Mouse (Mus musculus) gastrocnemius, adult 8-10 months (tissue): ENCODE data around the gene Rasal3. TPM values are rescaled to one million over a fixed set of nuclear protein-coding genes. Genes with fewer than 3 reads are reported as not detected.

ENCODE experiments used
- DNase-seq, 2 experiments: peaks; one replicate each; pipeline ENCODE4 v3.0.0; 2022; ENCODE audit warnings: low spot score in 2 of 2
- total RNA-seq, 4 experiments: library from RNA; stranded (reverse); gene quantifications; 2 replicates each; pipeline ENCODE4 v1.2.4; 2022

Gene Rasal3
- not detected for total RNA-seq

DNA sequence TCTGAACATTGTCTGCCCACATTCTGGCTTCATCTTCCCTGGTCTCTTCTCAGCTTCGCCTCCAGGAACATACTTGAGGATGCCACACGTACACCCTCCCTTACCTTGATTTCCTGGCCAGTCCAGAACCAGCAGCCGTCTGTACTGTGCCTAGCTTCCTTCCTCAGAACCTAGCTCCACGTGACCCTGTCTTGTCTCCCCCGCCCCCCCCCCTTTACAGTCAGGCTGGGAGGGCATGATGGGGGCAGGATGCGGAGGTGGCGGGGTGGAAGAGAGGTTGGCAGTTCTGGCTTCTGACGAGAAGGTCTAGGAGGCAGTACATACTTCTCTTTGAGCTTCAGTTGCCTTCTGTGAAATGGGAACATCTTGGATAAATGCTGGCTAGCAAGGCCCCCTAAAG lies at the start of gene Rasal3:
Gene Rasal3 (minus strand): TSS at position 167 of the 400 bp plus-strand sequence.
- DNase-seq, result no peak

DNA sequence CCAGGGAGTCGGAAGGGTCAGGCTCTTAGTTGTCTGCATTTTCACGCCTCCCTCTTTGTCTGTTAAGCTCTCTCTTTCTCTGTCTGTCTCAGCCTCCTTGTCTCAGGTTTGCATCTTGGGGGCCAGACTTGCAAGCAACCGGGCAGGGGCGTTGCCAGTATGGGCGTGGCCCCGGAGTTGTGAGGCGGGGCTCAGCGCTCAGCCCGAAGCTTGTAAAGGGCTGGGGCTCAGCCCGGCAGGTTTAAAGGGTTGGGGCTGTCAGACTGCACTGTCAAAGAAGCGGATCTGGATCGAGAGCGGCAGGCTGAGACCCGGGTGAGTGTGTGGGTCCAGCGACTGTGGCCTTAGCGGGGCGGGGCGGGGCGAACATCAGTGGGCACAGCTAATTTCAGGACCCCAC lies 49.1 kb upstream of the Rasal3 start, which contains the start of gene Cyp4f39:
Gene Cyp4f39 (plus strand): TSS at position 242 of the 400 bp plus-strand sequence.
- peak in 1 of 2 experiments; percentile 8 for DNase-seq

DNA sequence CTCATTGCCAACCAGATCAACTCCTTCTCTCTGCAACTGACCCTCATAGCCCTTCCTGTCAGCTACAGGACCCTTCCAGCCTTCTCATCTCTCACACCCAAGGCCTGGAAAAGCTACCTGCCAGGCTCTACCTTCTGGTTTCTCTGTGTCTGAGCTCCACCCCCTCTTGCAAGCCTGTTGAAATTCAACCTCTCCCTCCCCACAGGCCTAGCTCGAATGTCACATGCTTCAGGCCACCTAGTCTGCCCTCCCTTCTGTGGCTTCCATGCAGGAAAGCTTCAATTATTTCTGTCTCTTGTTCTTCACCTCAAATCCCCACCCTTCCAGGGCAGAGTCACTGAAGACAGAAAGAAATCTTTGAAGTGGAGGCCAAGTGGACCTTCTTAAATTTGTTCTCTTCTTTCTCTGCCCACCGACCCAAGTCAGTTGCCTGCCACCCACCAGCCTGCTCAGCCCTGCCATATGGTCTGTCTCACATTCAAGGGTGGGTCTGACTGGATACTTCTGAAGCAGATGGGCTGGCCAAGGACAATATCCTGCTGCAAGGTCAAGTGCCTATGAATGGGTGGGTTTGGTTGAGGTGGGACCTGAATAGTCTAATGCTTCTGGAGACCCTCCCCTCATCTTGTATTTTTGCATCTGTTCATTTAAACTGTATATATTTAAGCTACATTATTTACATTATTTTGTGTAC lies 47.6 kb upstream of the Rasal3 start:
- DNase-seq, result no peak

DNA sequence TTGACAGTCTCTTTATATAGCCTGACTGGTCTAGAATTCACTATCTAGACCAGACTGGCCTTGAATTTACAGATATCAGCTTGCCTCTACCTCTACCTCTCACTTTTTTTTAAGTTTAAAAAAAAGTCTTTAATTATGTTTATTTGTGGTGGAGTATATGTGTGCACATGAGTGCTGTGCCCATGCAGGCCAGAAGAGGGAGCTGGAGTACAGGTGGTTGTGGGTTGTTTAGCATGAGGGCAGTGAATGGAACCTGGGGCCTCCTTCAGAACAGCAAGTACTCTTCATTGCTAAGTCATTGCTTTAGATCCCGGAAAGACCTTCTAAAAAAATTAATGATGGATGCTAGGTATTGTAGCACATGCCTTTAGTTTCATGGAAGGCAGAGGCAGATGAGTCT lies 45.7 kb upstream of the Rasal3 start:
- no peak for DNase-seq

DNA sequence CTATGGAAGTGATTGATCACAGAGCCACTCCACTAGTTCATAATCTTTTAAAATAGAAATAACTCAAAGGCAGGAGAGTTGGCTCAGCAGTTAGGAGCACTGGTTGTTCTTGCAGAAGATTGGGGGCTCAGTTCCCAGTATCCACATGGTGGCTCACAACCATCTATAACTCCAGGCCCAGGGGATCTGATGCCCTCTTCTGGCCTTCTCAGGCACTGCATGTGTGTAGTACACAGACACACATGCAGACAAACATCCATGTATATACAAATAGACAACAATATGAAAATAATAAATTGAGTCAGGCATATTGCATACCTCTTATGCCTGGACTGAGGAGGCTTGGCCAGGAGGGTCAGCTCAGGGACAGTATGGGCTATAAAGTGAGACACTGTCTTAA lies 43.8 kb upstream of the Rasal3 start:
- DNase-seq, result no peak

DNA sequence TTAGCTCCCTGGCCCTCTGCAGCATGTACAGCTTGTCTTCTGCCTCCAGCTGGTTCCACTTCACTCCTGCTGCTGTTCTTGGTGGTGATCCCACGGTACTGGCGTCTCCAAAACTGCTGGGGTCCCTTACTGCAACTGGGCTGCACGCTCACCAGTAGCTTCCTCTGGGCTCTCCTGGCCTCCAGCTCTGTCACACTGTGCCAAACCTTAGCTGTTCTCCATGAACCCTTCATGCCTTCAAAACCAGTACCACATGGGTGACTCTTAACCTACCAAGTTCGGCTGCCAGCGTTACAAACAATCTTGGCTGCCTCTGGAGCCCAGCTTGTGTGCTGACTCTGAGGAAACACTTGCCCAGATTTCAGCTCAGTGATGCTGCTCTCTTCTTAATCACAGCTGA lies 41.6 kb upstream of the Rasal3 start:
- DNase-seq, result peak in 1 of 2 experiments; percentile 22

DNA sequence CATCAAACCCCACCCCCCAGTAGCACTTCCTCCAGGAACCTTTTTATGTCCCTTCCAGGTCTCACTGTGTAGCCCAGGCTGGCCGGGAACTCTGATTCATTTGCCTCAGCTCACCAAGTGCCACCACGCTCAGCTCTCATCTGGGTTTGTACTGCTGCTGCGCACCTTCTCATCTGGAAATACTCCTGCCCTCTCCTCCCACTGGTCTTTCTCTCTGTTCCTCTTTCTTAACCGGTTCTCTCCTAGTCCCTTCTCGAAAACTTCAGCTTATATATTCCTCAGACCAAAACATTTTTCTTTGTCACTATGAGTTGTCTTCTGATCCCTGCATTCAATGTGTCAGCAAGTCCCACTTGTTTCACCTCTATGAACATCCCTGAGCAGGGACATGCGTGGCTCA lies 39.9 kb upstream of the Rasal3 start:
- DNase-seq, result no peak

DNA sequence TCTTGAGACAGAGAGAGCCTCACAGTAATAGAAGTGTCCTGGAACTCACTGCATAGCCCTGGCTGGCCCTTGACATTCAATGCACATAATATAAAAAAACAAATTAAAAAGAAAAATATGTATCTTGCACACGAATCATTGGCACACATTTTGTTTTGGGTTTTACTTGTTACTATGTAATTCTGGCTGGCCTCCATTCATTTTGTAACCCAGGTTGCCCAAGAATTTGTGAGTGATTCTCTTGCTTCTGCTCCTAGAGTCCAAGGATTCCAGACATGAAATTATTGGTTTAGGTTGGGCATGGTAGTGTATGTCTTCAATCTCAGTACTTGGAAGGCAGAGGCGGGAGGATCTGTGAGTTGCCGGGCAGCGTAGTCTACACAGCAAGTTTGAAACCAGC lies 33.7 kb upstream of the Rasal3 start:
- no peak for DNase-seq

DNA sequence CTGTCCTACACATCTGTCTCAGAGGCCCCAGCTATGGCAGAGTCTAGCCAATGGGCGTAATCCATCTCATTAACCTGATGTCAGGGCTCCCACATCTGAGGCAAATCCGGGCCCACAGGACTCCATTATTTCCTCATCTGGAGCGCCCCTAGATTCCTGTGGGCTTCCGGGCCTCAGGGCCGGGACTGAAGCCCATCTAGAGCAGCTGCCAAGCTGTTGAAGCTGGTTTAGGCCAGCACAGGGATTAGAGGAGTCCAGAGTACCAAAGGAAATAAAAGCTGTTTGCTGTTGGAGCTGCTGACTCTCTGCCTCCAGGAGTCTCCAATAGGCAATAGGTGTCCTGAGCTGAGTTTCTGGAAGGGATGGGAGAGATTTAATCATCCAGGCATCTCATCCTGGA lies 31.8 kb upstream of the Rasal3 start:
- DNase-seq, result no peak

DNA sequence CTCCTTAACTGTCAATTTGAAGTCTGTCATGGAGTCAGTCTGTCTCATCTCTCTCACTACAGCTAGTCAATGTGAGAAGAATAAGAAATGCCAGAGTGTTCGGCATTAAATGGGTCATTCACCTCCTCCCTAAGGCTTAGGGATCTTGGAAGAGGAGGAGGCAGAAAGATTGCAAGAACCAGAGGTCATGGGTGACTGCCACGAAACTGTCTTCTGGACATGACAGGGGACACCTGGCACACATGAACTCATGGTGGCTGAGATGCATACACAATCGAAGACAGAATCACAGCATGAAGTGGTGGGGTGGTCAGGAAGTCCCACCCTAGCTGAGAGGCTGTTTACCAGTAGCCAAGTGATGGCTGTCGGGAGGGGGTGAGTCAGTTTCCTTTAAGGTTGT lies 30.9 kb upstream of the Rasal3 start:
- DNase-seq, result no peak

DNA sequence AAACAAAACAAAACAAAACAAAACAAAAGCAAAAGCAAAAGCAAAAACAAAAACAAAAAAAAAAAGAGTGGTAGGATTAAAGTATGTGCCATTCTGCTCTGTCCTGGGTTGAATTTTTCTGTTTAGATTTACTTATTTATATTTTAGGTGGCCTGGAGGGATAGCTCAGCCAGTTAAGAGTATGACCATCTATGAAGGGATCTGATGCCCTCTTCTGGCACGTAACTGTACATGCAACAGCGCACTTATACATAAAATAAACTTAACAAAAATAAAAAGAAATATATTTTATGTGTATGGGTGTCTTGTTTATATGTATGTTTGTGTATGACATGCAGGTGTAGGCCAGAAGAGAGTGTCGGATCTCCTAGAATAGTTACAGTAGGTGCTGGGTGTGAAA lies 28.6 kb upstream of the Rasal3 start:
- no peak for DNase-seq

DNA sequence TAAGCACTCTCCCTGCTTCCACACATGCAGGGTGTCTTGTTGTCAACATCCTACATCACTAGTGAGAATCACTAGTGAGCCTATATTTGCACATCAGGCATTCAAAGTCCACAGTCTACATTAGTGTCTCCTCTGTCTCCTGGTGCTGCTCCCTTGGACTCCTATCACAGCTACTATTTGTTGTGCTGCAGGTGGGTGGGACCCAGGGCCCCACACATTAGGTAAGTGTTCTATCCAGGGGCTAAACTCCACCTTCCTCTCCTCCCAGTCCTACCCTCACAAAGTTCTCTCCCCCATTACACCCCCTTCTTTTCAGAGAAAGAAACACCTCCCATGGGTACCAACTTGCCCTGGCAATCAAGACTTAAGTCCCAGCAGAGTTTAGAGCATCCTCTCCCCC lies 23.2 kb upstream of the Rasal3 start:
- no peak for DNase-seq

DNA sequence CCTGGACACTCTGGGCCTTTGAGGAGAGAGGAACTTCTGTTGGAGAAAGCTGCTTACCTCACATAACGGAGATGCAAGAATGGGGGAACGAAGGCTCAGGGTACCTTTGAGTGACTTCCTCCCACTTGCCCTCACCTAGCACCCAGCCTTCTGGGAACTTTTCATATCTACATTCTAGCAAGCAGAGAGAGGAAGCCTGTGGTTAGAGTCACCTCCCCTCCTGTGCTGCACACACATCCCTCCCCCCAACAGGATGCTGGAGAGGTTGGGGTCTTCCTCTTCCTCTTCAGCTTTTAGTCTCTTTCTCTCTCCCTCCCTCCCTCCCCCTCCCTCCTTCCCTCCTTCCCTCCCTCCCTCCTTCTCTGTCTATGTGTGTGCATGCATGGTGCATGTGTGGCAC lies 20.7 kb upstream of the Rasal3 start, which contains the start of gene Pglyrp2:
Gene Pglyrp2 (minus strand): TSS at position 134 of the 400 bp plus-strand sequence.
- DNase-seq, result no peak

DNA sequence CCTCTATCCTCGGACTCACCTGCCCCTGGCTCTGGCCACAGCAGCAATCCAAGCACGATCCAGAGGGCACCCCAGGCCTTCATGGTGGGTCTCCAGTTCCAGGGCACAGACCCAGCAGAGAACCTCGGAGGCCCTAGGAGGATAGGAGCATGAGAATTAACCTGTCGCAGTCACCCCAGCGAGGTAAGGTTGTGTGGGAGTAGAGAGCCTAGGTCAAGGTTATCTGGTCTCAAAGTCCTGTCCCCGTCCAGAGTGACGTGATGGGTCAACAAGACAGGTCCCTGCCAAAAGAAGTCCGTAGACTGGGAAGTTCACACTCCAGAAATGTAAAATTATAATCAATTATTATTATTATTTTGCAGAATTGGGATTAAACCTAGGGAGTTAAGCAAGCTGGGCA lies 17.4 kb upstream of the Rasal3 start:
- DNase-seq, result no peak

DNA sequence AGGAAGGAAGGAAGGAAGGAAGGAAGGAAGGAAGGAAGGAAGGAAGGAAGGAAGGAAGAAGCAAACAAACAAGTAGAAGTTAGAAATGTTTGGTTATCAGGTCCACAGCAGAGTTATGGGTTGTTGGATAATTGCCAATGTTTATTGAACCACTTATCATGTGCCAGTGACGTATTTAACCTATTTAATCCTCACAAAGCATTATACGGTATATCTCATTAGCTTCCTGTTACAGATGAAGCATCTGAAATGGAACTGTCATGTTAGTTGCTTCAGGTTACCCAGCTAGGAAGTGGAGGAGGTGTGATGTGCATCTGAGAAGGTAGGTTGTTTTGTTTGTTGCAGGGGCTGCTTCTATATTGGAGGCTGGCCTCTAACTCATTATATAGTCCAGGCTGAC lies 16.6 kb upstream of the Rasal3 start:
- no peak for DNase-seq

DNA sequence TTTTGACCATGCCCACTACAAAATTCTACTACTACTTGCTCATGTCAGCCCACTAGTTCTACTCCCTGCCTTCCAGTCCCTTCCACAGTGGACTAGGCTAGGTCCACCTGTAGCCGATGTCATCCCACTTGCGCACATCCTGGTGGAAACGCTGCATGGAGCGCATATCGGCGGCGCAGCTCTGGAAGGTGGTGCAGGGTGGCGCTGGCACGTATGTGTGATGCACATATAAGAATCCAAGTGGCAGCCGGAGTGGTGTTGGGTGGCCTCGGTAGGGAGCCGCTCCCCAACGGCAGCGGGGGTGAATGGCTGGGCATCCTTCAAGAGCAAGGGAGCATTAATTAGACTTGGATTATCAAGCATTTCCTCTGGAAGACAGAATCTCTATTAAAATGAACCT lies 13.4 kb upstream of the Rasal3 start:
- no peak for DNase-seq

DNA sequence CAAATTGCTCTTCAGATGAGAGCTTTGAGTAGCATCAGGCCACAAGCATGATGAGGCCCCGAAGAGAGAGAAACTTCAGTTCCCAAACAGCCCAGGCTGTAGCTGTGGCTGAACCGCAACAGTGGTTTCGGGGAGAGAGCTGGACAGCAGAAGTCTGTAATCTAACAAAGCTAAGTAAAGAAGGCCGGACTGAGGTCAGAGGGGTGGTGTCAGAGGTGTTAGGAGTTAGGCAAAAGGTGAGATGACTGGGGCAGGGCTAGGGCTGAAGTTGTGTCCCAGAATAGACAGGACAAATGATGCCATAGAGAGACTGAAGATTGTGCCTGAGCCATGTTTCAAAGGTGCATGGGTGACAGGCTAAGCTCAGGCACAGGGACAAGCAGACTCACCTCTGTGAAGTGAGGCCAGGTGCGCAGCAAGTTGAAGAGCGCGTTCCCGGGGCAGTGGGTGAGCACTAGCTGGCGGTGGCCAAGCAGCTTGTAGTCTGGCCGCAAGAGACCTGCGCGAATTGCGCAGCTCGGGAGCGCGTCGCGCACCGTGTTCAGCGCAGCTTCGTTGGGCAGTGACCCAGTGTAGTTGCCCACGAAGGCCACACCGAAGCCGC lies 12.1 kb upstream of the Rasal3 start:
- DNase-seq, result no peak

DNA sequence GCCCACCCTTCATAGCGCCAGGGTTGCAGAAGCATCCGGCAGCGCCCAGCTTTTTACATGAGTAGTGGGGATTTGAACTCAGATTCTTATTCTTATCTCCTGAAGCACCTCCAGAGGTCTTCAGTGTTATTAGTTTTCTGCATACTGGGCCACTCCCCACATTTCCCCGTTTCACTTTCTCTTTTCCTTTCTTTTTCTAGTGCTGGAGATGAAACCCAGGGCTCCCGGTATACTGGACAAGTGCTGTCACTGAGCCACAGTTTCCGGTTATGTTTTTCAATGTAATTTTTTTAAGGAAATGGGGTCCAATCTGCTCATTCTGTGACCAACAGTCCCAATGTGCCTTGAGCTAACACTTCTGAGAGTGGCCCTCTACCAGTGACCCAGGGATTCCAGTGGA lies 8.5 kb upstream of the Rasal3 start:
- no peak for DNase-seq

DNA sequence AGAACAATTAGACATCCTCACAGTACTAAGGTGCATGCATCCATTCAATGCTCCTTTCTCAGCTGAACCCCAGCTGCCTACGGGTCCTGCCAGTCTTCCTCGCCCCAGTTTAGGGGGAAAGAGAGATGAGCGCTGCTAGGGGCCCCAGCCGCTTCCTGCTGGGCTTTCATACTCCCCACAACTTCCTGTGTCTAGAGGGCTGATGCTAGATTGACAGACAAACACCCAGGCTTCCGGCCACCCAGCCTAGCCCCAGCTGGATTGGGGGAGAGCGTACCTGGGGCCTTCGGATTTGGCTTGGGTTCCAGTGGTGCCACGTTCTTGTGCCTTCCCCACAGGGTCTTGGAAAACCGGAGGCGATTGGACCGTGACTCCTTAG lies 615 bp downstream of the Rasal3 start:
- DNase-seq, result no peak

DNA sequence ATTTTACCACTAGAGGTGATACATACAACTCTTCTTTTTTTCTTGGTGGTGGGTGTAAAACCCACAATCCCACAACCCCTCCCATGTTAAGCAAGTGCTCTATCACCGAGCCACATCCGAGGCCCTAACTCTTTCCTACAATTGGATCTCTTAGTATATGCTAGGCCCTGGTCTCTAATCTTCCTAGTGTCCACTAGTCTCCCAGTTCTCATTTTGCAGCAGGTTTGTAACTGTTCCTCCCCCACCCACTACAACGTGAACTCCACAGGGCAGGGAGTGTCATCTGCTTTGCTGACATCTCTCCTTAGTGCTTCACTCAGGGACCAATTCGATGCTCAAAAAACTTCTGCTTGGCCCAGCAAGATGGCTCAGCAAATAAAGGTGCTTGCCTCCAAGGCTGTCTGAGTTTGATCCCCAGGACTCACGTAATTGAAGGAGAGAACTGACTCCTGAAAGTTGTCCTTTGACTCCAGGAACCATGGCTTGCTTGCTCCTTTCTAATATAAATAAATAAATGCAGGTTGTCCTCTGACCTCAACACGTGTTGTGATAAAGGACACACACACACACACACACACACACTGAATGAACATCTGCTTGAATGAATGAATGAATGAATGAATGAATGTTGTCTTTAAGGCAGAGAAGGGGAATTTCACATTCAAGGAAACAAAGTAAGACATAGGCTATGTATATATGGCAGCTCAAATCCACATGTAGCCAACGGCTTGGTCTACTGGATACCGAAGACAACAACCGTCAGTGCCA lies 1.2 kb downstream of the Rasal3 start:
- DNase-seq, result no peak

DNA sequence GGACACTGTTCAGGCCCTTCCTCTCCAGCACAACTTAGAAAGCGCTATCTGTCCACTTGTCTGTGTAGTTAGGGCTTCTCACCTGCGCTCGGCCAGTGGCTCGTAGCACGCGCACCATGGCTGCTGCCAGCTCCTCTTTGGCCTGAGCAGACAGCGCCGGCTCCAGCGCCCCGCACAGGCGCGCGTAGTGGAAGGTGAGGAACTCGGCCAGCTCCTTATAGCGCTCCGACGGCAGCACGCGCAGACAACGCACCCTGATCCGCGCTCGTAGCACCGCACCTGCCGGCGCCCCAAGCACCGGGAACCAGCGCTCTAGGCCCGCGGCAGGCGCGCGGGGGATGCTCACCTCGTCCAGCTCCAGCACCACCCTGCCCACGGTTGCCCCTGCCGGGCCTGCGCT lies 7.1 kb downstream of the Rasal3 start:
- no peak for DNase-seq

DNA sequence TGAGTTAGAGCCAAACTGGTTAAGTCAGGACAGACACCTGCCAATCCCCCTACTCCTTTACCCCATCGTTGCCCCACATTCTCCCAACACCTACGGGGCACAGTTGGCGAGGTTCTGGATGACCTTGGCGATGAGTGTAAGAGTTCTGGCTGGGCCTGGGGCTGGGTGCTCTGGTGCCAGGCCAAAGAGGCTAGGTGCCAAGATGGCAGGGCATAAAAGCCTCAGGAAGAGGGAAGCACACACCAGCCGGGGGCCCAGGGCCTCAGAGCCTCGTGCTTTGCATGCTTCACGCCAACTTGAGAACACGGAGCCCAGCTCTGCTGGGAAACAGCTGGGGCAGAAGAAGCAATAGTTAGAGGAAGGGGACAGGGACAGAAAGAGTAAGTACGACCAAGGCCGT lies 9.4 kb downstream of the Rasal3 start:
- no peak for DNase-seq
